Mouse (Mus musculus): ENCODE measurements around the gene Itpr2. TPM values are rescaled to one million over a fixed set of nuclear protein-coding genes. Genes with fewer than 3 reads are reported as not detected.

Itpr2 gene
- polyA plus RNA-seq, 1 experiment from 2014 or later, result 9.3 TPM

DNA sequence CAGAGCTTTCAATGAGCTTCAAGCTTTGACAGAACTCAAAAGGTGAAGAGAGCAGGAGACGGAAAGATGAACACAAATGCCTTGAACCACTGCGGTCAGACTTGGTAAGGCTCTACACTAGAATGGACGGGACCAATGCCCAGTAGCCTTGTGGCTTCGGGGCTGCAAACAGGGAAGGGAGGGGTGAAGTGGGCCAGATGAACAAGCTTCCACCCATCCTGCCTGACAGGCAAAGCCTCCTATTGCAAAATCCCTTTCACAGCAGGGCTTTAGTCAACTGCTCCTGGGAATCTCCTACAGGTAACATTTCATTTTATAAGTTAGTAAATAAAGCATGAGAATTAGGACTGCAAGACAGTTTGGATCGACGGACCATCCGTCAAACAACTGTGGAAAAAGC lies 70.2 kb downstream of the Itpr2 start:
- H3K9ac ChIP-seq, result no peak overlapping the region
- no peaks in the 10 kb centered on the region for H3K27me3 ChIP-seq
- H3K27ac ChIP-seq (replicated peaks), result no peak overlapping the region
- ATAC-seq (ENCODE audit: low FRiP score, low read depth), result no peak
- H3K36me3 ChIP-seq, result no peaks in the 10 kb centered on the region
- 87% methylated on average over 7 of the region's 7 CpGs for WGBS
- no peaks in the 10 kb centered on the region for H3K9me3 ChIP-seq
- no peaks in the 10 kb centered on the region for H3K4me1 ChIP-seq (replicated peaks)
- no peak overlapping the region for H3K4me3 ChIP-seq
- no peak overlapping the region for H3K4me2 ChIP-seq

DNA sequence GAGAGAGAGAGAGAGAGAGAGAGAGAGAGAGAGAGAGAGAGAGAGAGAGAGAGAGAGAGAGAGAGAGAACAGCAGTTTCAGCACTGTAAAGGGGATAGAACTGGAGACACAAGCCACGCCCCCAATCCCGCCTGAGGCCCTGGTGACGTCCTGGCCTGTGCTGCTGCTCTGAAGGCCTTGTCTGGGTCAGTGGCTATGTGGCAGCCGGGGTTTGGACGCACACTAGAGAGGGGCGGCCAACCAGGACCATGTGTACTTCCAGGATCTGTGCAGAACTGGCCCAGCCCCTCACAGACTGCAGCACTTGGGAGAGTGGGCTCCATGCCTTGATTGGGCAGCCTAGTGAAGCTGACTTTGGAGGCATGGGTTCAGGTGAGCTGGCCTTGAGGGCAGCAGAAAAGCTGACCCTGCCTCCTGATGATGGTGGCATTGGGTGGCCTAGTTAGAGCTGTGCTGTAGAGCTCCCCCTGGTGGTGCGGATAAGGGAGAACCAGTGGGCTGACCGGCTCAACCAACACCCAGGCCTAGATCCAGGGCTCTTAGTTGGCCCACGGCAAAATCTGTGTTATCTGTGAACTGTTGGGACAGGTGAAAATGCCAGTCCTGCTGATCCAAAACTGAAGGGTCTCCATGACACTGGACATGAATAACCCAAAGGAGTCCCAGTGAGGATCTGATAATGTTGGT lies 72.2 kb downstream of the Itpr2 start:
- no peaks in the 10 kb centered on the region for H3K36me3 ChIP-seq
- H3K27me3 ChIP-seq, result no peaks in the 10 kb centered on the region
- no peaks in the 10 kb centered on the region for H3K9me3 ChIP-seq
- no peak overlapping the region for H3K27ac ChIP-seq (replicated peaks)
- no peaks in the 10 kb centered on the region for H3K4me1 ChIP-seq (replicated peaks)
- 62% methylated on average over 9 of the region's 9 CpGs for WGBS
- H3K9ac ChIP-seq, result no peak overlapping the region
- H3K4me2 ChIP-seq, result no peak overlapping the region
- H3K4me3 ChIP-seq, result no peak overlapping the region
- no peak for ATAC-seq (ENCODE audit: low FRiP score, low read depth)

DNA sequence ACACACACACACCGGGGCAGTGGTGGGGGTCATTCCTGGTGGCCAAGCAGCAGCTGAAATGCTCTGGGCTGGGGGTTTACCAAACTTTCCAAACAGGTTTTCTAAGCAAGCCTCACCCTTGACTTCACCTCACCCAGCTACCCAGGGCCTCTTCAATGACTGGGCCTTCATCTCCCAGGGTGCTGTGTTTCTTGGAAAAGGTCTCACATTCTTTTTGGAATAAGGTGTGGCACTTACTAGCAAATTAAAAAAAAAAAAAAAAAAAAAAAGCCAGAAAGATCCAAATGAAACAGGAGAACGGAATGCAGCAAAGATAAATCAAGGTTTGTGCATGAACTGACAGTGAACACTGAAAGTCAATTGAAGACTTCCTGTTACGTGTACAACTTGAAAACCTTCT lies 77.2 kb downstream of the Itpr2 start:
- no peaks in the 10 kb centered on the region for H3K27me3 ChIP-seq
- no peak overlapping the region for H3K9ac ChIP-seq
- H3K9me3 ChIP-seq, result no peaks in the 10 kb centered on the region
- H3K27ac ChIP-seq (replicated peaks), result no peak overlapping the region
- H3K4me2 ChIP-seq, result no peak overlapping the region
- H3K36me3 ChIP-seq, result no peaks in the 10 kb centered on the region
- no peaks in the 10 kb centered on the region for H3K4me1 ChIP-seq (replicated peaks)
- ATAC-seq (ENCODE audit: low FRiP score, low read depth), result no peak
- H3K4me3 ChIP-seq, result no peak overlapping the region
- 91% methylated on average over 3 of the region's 3 CpGs for WGBS

DNA sequence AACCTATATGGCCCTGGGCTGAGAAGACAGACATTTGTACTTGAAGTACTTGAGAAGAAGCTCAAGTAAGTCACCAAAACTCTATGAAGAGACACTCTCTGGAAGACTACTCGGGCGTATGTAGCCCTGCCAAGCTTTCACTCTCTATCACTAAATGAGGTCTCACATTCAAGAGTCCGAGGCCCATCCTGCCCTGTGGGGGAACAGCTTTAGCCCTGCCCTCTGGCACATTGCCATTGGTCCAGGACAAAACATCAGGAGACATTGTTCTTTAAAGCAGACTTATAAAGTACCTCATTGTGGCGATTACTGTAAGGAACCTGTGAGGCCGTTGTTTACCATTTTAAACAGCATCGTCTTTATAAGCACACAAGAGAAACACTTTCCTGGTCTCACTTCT lies 77.7 kb downstream of the Itpr2 start:
- no peaks in the 10 kb centered on the region for H3K27me3 ChIP-seq
- no peaks in the 10 kb centered on the region for H3K36me3 ChIP-seq
- H3K4me1 ChIP-seq (replicated peaks), result no peaks in the 10 kb centered on the region
- no peak overlapping the region for H3K9ac ChIP-seq
- no peak overlapping the region for H3K4me3 ChIP-seq
- H3K27ac ChIP-seq (replicated peaks), result no peak overlapping the region
- no peak overlapping the region for H3K4me2 ChIP-seq
- WGBS, result 68% methylated on average over 6 of the region's 6 CpGs
- no peak for ATAC-seq (ENCODE audit: low FRiP score, low read depth)
- no peaks in the 10 kb centered on the region for H3K9me3 ChIP-seq

DNA sequence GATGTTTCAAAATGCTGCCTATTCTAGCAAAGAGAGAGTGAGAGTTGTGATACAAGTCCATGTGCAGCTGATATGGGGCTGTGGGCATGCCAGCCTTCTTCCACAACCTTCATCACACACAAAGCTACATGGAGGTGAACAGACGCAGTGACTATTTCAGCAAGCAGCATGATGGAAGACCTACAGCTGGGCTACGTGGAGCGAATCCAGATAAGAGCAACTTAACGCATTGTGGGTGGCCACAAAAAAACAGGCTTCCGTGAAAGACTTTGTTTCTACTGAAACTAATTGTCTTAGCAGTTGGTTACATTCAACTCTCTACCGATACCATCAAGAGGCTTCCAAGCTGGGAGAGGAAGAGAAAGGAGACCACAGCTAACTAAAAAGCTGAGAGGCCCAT lies 81.3 kb downstream of the Itpr2 start:
- 48% methylated on average over 6 of the region's 6 CpGs for WGBS
- Histone ChIP-seq H3K4me3 (no peak overlapping the region), H3K9ac (no peak overlapping the region), H3K4me2 (no peak overlapping the region), H3K9me3 (no peaks in the 10 kb centered on the region), H3K4me1 (replicated peaks) (no peaks in the 10 kb centered on the region), H3K27ac (replicated peaks) (no peak overlapping the region), H3K27me3 (no peaks in the 10 kb centered on the region), H3K36me3 (no peaks in the 10 kb centered on the region)
- ATAC-seq (ENCODE audit: low FRiP score, low read depth), result no peak

DNA sequence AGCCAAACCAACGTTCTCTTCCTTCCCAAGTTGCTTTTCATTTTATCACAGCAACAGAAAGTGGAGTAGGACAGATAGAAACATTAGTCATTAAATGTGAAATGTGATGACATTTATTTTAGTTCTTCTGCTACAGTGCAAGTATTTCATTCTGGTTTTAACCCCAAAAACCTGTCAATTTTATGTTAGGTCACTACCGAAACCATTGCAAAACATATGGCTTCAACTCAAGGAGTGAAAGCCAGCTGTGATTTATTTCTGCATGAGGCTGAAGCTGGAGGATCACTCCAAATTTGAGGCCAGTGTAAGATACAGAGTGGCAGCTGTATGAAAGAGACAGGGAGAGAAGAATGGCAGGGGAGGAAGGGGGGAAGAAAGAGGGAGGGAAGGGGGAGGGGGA lies 85.6 kb downstream of the Itpr2 start:
- Histone ChIP-seq H3K4me3 (no peak overlapping the region), H3K9ac (no peak overlapping the region), H3K27me3 (no peaks in the 10 kb centered on the region), H3K4me2 (no peak overlapping the region), H3K4me1 (replicated peaks) (no peaks in the 10 kb centered on the region), H3K27ac (replicated peaks) (no peak overlapping the region), H3K9me3 (no peaks in the 10 kb centered on the region), H3K36me3 (no peaks in the 10 kb centered on the region)
- 89% methylated on average over 2 of the region's 2 CpGs for WGBS
- no peak for ATAC-seq (ENCODE audit: low FRiP score, low read depth)

DNA sequence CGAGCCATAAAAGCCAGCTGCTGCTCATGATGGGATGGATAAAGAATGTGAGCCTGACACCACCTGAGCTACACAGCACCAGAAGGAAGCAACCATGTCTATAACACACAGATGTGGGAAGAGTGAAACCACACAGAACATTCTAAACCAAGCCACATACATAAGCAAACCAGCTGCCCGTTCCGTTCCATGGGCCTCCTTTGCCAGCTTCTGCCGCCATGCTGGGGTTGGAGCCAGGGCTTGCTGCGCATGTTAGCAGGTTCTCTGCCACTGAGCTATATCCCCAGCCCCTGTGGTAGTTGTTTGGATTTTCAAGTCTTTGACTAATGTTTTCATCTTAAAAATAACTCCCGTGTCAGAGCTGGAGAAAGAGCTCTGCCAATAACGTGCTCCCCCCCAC lies 87.9 kb downstream of the Itpr2 start:
- Histone ChIP-seq H3K9ac (no peak overlapping the region), H3K4me2 (no peak overlapping the region), H3K27ac (replicated peaks) (no peak overlapping the region), H3K27me3 (no peaks in the 10 kb centered on the region), H3K4me3 (no peak overlapping the region), H3K4me1 (replicated peaks) (peaks cover 5% of the 10 kb centered on the region), H3K36me3 (no peaks in the 10 kb centered on the region), H3K9me3 (no peaks in the 10 kb centered on the region)
- 82% methylated on average over 7 of the region's 7 CpGs for WGBS
- ATAC-seq (ENCODE audit: low FRiP score, low read depth), result no peak

DNA sequence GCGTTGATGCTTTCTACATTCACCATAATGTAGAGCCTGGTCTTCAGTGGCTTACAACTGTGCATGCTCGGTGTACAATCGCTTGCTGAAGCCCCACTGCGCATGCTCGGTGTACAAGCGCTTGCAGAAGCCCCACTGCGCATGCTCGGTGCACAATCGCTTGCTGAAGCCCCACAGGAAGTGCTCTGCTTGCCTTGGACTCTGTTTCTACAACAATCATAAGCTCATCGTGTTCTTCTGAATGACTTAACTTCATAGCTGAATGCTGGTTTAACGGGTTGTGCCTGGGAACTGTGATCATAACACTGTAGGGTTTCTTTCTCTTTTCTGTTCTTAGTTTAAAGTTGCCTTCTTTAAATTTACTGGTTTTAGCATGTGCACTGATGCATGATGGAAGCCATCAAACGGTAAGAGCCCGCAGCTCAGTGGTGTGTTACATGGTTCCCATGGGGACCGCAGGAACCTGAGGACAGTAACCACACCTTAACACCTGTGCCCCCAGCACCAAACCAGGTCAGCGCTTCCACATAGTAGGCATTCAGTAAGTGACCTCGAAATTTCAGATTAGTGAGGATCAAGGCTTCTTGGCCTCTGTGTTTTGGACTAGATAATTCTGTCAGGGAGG lies 90.5 kb downstream of the Itpr2 start:
- H3K36me3 ChIP-seq, result no peaks in the 10 kb centered on the region
- no peak for ATAC-seq (ENCODE audit: low FRiP score, low read depth)

DNA sequence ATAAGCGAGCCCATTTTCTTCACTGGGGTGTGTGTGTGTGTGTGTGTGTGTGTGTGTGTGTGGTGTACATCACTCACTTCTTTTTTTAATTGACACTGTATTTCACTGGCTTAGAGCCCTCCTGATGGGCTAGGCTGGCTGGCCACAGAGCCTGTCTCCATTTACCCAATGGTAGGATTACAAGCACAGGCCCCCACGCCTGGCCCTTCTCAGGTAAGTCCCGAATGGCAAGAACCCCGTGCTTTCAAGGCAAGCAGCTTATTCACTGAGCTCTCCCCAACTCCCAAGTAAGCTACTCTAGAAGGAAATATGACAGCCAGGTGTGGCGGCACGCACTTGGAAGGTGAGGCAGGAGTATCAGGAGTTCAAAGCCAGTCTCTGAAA lies 91.6 kb downstream of the Itpr2 start:
- no peak for ATAC-seq (ENCODE audit: low FRiP score, low read depth)
- H3K4me1 ChIP-seq (replicated peaks), result peaks cover 5% of the 10 kb centered on the region
- no peaks in the 10 kb centered on the region for H3K27me3 ChIP-seq
- no peak overlapping the region for H3K4me3 ChIP-seq
- H3K4me2 ChIP-seq, result no peak overlapping the region
- 71% methylated on average over 6 of the region's 6 CpGs for WGBS
- H3K9ac ChIP-seq, result no peak overlapping the region
- H3K9me3 ChIP-seq, result no peaks in the 10 kb centered on the region
- no peaks in the 10 kb centered on the region for H3K36me3 ChIP-seq
- H3K27ac ChIP-seq (replicated peaks), result no peak overlapping the region

More for the DNA sequence above, 90.5 kb downstream of the Itpr2 start:
- Histone ChIP-seq H3K4me2 (no peak overlapping the region), H3K9me3 (no peaks in the 10 kb centered on the region), H3K27ac (replicated peaks) (no peak overlapping the region), H3K4me1 (replicated peaks) (peaks cover 5% of the 10 kb centered on the region), H3K27me3 (no peaks in the 10 kb centered on the region), H3K9ac (no peak overlapping the region), H3K4me3 (no peak overlapping the region)
- 83% methylated on average over 16 of the region's 16 CpGs for WGBS

DNA sequence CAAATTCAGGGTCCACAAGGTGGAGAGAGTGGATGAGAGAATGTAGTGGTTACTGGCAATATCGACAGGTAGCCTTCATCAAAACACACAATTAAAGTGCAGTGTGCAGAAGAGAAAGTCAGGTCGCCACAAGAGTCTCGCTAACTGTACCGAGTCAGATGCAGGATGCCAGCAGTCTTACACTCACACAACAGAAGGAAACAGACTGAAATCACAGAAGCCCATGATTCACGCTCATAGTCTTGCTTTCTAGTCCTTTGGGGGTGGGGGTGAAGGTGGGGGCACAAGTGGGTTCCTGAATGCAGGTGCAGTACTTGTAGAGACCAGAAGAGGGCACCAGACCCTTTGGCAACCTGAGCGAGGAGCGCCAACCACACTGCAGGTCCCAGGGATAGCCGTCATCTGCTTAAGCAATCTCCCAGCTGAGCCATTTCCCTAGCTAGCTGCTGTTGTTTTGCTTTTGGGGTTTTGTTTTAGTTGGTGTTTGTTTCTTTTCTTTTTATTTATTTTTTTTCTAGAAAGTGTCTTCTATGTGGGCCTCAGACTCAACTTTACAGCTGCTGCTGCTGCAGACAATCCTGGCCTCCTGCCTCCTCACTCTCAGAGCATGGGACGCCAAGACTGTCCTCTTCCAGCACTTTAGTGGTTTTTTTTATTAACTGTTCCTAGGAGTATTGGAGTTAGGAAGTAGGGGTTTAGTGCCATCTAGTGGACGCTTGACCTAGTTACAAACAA lies 92.2 kb downstream of the Itpr2 start:
- Histone ChIP-seq H3K4me1 (replicated peaks) (peaks cover 5% of the 10 kb centered on the region), H3K4me3 (no peak overlapping the region; the same call in 1 of the 2 replicates), H3K36me3 (no peaks in the 10 kb centered on the region), H3K27me3 (no peaks in the 10 kb centered on the region), H3K4me2 (peak overlapping the region; percentile 43), H3K9ac (no peak overlapping the region), H3K9me3 (no peaks in the 10 kb centered on the region), H3K27ac (replicated peaks) (peak overlapping the region; percentile 43)
- ATAC-seq (ENCODE audit: low FRiP score, low read depth), result peak; percentile 88
- 19% methylated on average over 10 of the region's 10 CpGs for WGBS

DNA sequence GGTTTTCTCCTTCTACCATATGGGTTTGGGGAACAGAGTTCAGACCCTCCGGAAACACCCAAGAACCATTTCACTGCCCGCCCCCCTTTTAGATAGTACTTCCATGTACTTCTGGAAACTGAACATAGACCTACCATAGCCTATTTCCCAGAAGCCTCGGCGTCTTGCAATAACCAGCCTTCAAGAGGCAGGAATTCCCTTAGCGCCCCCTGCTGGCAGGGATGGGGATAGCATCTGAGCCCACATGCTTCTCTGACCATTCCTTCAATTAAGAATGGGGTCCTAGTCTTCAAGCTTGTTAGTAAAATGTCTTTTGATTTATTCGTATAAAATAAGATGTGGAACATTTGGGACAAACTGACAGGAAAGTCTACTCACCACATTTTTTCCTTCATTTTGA lies 96.6 kb downstream of the Itpr2 start:
- H3K9ac ChIP-seq, result no peak overlapping the region
- no peak for ATAC-seq (ENCODE audit: low FRiP score, low read depth)
- H3K4me3 ChIP-seq, result no peak overlapping the region
- peaks cover 11% of the 10 kb centered on the region for H3K4me1 ChIP-seq (replicated peaks)
- no peaks in the 10 kb centered on the region for H3K27me3 ChIP-seq
- WGBS, result 53% methylated on average over 6 of the region's 6 CpGs
- H3K36me3 ChIP-seq, result no peaks in the 10 kb centered on the region
- no peak overlapping the region for H3K4me2 ChIP-seq
- H3K9me3 ChIP-seq, result no peaks in the 10 kb centered on the region
- no peak overlapping the region for H3K27ac ChIP-seq (replicated peaks)

DNA sequence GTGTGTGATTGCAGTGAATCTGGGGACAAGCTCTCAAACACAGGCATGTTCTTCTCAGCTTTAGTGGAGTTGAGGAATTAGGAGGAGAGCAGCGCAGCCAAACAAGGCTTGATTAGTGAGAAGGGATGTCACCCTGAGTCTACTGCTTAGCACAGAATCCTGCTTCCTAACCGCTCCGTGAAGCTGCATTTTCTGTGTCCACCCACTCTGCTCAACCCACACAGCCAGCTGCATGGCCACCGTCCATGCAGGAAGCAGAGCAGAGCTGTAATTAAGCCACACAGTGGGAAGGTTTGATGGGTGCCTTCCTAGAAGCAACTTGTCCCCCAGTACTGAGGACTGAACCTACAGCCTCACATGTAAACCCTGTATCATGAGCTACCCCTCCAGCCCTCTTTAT lies 97.1 kb downstream of the Itpr2 start:
- Histone ChIP-seq H3K27ac (replicated peaks) (no peak overlapping the region), H3K9me3 (no peaks in the 10 kb centered on the region), H3K36me3 (no peaks in the 10 kb centered on the region), H3K4me3 (no peak overlapping the region), H3K27me3 (no peaks in the 10 kb centered on the region), H3K4me2 (no peak overlapping the region), H3K4me1 (replicated peaks) (peaks cover 10% of the 10 kb centered on the region), H3K9ac (no peak overlapping the region)
- ATAC-seq (ENCODE audit: low FRiP score, low read depth), result no peak
- 71% methylated on average over 4 of the region's 4 CpGs for WGBS
